Mouse (Mus musculus): ENCODE results near the gene Nbea. TPM values are rescaled to one million over a fixed set of nuclear protein-coding genes. Genes with fewer than 3 reads are reported as not detected.

Gene Nbea
- polyA plus RNA-seq, 1 experiment from 2014 or later: 13.9 TPM

DNA sequence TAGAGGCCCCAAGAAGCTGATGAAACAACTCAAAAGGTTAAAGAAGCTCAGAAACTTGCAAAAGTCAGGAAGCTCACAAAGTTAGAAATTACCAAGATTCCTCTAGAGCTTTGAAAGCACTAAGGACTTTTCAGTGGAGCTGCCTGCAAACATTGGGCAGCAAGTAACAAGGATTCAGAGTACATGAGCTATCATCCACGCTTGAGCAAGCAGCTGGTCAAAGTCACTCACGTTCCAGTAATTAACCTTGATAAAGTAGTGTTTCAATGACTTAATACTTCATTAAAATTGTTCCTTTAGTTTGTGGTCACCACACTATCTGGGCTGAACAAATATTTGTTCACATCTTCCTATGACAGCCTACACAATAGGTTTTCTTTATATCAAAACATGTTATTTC is 75.4 kb downstream of the Nbea start:
- H3K4me3 ChIP-seq: no peak overlapping the region
- H3K36me3 ChIP-seq: no peaks in the 10 kb centered on the region
- WGBS: 89% methylated on average over 2 of the region's 2 CpGs
- H3K9me3 ChIP-seq: no peaks in the 10 kb centered on the region
- no peak for DNase-seq (ENCODE audit: low spot score)
- H3K27me3 ChIP-seq (ENCODE audit: insufficient read depth, poor library complexity, severe bottlenecking): no peaks in the 10 kb centered on the region
- no peak overlapping the region for H3K27ac ChIP-seq
- no peaks in the 10 kb centered on the region for H3K4me1 ChIP-seq (replicated peaks)

GRCm38 (mm10) chr3:56097105-56097504 is 86.4 kb downstream of the Nbea start:
- H3K9me3 ChIP-seq: no peaks in the 10 kb centered on the region
- WGBS: 15% methylated on average over 5 of the region's 5 CpGs
- no peaks in the 10 kb centered on the region for H3K36me3 ChIP-seq
- H3K27ac ChIP-seq: peak overlapping the region; percentile 57
- H3K4me1 ChIP-seq (replicated peaks): peaks cover 19% of the 10 kb centered on the region
- peak; percentile 4 for DNase-seq (ENCODE audit: low spot score)
- H3K4me3 ChIP-seq: 0 out of 2 replicates have a peak overlapping the region, but pooled peaks have one; percentile 20
- H3K27me3 ChIP-seq (ENCODE audit: insufficient read depth, poor library complexity, severe bottlenecking): no peaks in the 10 kb centered on the region

DNA sequence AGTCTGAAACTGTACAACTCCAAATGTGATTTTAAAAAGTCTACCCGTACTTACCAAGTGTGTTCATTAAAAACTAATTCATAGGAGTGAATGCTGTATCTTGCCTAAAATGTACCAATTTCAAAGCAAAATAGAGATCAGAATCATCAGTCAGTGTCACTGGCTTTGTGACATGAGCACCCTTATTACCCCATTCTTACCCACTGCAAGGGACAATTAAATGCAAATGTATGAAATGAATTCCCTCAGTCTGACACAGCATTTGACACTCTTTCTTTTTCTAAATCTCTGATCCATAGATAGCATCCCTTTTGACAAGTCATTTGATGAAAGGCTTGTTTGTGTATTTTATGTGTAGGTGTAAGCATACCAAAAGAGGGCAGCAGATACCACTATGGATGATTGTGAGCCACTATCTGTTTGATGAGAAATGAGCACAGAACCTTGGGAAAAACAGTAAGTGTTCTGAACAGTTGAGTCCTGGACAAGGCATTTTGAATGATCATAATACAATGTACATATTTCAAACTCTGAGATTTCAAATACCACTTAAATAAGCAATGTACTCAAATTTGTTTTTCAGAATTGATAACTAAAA is 104.4 kb downstream of the Nbea start:
- H3K4me1 ChIP-seq (replicated peaks): no peaks in the 10 kb centered on the region
- no peaks in the 10 kb centered on the region for H3K9me3 ChIP-seq
- H3K4me3 ChIP-seq: no peak overlapping the region
- DNase-seq (ENCODE audit: low spot score): no peak
- H3K27ac ChIP-seq: no peak overlapping the region
- 0 out of 2 replicates have a peak, but pooled peaks cover 3% of the 10 kb centered on the region for H3K36me3 ChIP-seq
- no peaks in the 10 kb centered on the region for H3K27me3 ChIP-seq (ENCODE audit: insufficient read depth, poor library complexity, severe bottlenecking)
- 91% methylated on average over 1 of the region's 1 CpGs for WGBS

- H3K36me3 ChIP-seq: peaks cover 14% of the 10 kb centered on the region; the same call in 1 of the 2 replicates
- no peaks in the 10 kb centered on the region for H3K27me3 ChIP-seq (ENCODE audit: insufficient read depth, poor library complexity, severe bottlenecking)
- DNase-seq (ENCODE audit: low spot score): no peak
- no peaks in the 10 kb centered on the region for H3K4me1 ChIP-seq (replicated peaks)
- H3K9me3 ChIP-seq: no peaks in the 10 kb centered on the region
- H3K4me3 ChIP-seq: no peak overlapping the region
- 94% methylated on average over 6 of the region's 6 CpGs for WGBS
- no peak overlapping the region for H3K27ac ChIP-seq
Measured at GRCm38 (mm10) chr3:56067849-56068248, 115.7 kb downstream of the Nbea start.

GRCm38 (mm10) chr3:56066360-56067040 is 117.0 kb downstream of the Nbea start:
- no peaks in the 10 kb centered on the region for H3K9me3 ChIP-seq
- no peak overlapping the region for H3K27ac ChIP-seq
- H3K4me3 ChIP-seq: no peak overlapping the region
- DNase-seq (ENCODE audit: low spot score): no peak
- H3K27me3 ChIP-seq (ENCODE audit: insufficient read depth, poor library complexity, severe bottlenecking): no peaks in the 10 kb centered on the region
- peaks cover 14% of the 10 kb centered on the region; the same call in 1 of the 2 replicates for H3K36me3 ChIP-seq
- no peaks in the 10 kb centered on the region for H3K4me1 ChIP-seq (replicated peaks)
- WGBS: 90% methylated on average over 1 of the region's 1 CpGs

DNA sequence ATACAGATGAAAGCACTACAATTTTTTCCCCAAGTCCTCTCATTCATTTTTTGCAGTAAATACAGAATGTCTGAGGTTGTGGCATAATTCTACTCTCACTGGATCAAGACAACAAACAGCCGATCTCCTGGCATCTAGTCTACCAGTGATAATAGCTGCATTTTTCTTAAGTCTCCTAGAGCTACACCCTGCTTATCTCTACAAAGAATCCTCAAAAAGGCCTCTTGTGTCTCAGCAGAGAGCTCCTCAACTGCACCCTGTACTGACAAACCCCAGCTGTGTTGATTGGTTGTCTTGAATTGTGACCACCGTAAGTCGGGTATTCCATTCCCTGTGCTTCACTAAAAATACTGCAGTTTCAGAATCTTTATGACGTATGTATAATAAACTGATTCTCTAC is 118.3 kb downstream of the Nbea start:
- 91% methylated on average over 4 of the region's 4 CpGs for WGBS
- Histone ChIP-seq H3K36me3 (peaks cover 14% of the 10 kb centered on the region; the same call in 1 of the 2 replicates), H3K4me3 (no peak overlapping the region), H3K9me3 (no peaks in the 10 kb centered on the region), H3K4me1 (replicated peaks) (no peaks in the 10 kb centered on the region), H3K27ac (no peak overlapping the region), H3K27me3 (ENCODE audit: insufficient read depth, poor library complexity, severe bottlenecking) (no peaks in the 10 kb centered on the region)
- DNase-seq (ENCODE audit: low spot score): no peak

DNA sequence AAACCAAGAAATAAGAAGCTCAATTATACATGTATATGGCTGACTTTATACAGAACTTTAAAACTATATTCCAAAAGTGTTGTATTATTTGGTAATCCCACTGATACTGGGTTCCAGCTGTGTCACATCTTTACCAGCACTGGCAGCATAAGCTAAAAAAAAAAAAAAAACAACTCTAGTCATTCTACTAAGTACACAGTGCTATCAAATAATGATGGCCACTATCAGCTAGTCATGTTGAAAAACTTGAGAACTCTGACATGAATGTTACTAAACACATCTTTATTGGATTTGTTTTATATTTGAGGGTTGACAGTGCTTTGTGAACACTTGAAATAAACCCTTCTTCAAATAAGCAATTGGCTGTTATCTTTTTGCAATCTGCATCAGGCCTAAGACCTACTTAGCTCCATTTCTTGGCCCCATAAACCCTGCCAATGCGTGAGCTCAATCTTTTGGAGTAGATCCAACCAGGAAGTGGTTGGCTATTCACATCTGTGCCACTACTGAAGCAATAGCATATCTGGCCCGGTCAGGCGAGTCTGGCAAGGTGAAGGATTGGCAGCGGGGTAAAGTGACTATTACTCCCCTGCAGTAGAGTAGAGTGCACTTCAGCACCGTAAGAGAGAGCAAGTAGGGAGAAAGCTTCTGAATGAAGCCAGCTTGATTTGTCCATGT is 137.7 kb downstream of the Nbea start:
- WGBS: 95% methylated on average over 5 of the region's 5 CpGs
- Histone ChIP-seq H3K4me3 (no peak overlapping the region), H3K4me1 (replicated peaks) (no peaks in the 10 kb centered on the region), H3K27ac (no peak overlapping the region), H3K27me3 (ENCODE audit: insufficient read depth, poor library complexity, severe bottlenecking) (no peaks in the 10 kb centered on the region), H3K9me3 (no peaks in the 10 kb centered on the region), H3K36me3 (peaks cover 4% of the 10 kb centered on the region; the same call in 1 of the 2 replicates)
- DNase-seq (ENCODE audit: low spot score): no peak

DNA sequence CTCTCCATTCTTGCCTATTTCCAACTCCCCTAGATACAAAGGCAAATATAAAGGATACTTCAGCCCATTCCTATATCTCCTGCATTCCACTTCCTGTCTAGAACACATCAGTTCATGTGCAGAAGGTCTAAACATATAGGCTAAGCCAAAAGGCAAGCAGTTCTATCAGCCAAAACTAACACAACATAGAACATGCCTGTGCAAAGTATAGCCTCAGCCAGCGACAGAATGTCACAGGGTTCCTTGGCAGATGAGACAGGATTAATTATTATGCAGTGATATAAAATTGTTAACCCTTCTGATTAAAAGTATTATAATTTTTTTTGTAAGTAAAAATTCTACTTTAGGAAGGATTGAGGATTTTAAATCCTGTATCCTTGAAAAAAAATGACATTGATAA is 140.4 kb downstream of the Nbea start:
- no peak overlapping the region for H3K4me3 ChIP-seq
- WGBS: 89% methylated on average over 1 of the region's 1 CpGs
- no peaks in the 10 kb centered on the region for H3K9me3 ChIP-seq
- H3K27me3 ChIP-seq (ENCODE audit: insufficient read depth, poor library complexity, severe bottlenecking): no peaks in the 10 kb centered on the region
- H3K4me1 ChIP-seq (replicated peaks): no peaks in the 10 kb centered on the region
- no peak overlapping the region for H3K27ac ChIP-seq
- H3K36me3 ChIP-seq: peaks cover 4% of the 10 kb centered on the region; the same call in 1 of the 2 replicates
- DNase-seq (ENCODE audit: low spot score): no peak

- 90% methylated on average over 1 of the region's 1 CpGs for WGBS
- no peak for DNase-seq (ENCODE audit: low spot score)
- Histone ChIP-seq H3K4me1 (replicated peaks) (no peaks in the 10 kb centered on the region), H3K9me3 (no peaks in the 10 kb centered on the region), H3K4me3 (no peak overlapping the region), H3K27ac (no peak overlapping the region), H3K27me3 (ENCODE audit: insufficient read depth, poor library complexity, severe bottlenecking) (no peaks in the 10 kb centered on the region), H3K36me3 (no peaks in the 10 kb centered on the region)
Measured at GRCm38 (mm10) chr3:56039494-56039893, 144.0 kb downstream of the Nbea start.

GRCm38 (mm10) chr3:56034596-56034995 is 148.9 kb downstream of the Nbea start:
- Histone ChIP-seq H3K4me1 (replicated peaks) (no peaks in the 10 kb centered on the region), H3K27me3 (ENCODE audit: insufficient read depth, poor library complexity, severe bottlenecking) (no peaks in the 10 kb centered on the region), H3K27ac (no peak overlapping the region), H3K4me3 (no peak overlapping the region), H3K9me3 (no peaks in the 10 kb centered on the region), H3K36me3 (peaks cover 10% of the 10 kb centered on the region; the same call in 1 of the 2 replicates)
- 93% methylated on average over 3 of the region's 3 CpGs for whole genome bisulfite sequencing
- no peak for DNase-seq (ENCODE audit: low spot score)

DNA sequence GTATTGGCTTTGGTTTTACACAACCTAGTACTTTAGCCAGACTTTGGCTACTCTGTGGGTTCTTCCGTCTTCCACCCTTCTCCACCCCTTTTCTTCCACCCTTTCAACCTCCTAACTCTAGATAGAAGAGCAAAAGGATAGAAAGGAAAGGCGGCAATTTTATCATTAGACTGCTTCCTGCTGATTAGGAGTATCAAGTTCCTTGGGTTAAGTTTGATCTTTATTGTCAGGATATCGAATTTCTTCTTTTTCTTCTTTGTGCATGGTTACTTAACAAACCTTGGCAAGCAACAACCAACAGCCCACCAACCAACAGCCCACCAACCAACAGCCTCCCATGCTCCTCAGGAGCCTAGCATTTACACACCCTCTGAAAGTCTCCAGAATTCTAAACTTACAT is 165.0 kb downstream of the Nbea start:
- no peak overlapping the region for H3K4me3 ChIP-seq
- no peaks in the 10 kb centered on the region for H3K4me1 ChIP-seq (replicated peaks)
- no peak overlapping the region for H3K27ac ChIP-seq
- no peaks in the 10 kb centered on the region for H3K27me3 ChIP-seq (ENCODE audit: insufficient read depth, poor library complexity, severe bottlenecking)
- WGBS: 93% methylated on average over 3 of the region's 3 CpGs
- no peaks in the 10 kb centered on the region for H3K9me3 ChIP-seq
- peaks cover 17% of the 10 kb centered on the region for H3K36me3 ChIP-seq
- DNase-seq (ENCODE audit: low spot score): no peak

DNA sequence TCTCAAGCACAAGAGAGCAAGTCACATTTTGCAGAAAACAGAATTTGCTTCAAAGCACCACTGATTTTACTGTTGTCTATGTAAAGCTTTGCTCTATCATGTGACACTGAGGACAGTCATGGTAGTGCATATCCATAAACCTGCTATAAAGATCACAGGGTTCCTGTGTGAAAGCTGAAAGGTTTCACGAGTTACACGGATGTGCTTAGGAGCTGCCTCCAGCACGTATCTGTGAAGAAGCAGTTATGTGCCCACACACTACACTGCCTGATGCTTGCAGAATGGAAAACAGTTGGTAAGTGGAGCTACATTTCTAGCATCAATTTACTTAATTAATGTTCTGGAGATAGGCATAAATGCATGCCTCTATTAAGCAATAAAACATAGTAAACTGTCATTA is 172.4 kb downstream of the Nbea start:
- DNase-seq (ENCODE audit: low spot score): no peak
- Histone ChIP-seq H3K27ac (no peak overlapping the region), H3K4me3 (no peak overlapping the region), H3K4me1 (replicated peaks) (no peaks in the 10 kb centered on the region), H3K9me3 (no peaks in the 10 kb centered on the region), H3K27me3 (ENCODE audit: insufficient read depth, poor library complexity, severe bottlenecking) (no peaks in the 10 kb centered on the region), H3K36me3 (peaks cover 11% of the 10 kb centered on the region)
- 89% methylated on average over 3 of the region's 3 CpGs for WGBS

- Histone ChIP-seq H3K9me3 (no peaks in the 10 kb centered on the region), H3K36me3 (peaks cover 30% of the 10 kb centered on the region), H3K4me1 (replicated peaks) (no peaks in the 10 kb centered on the region), H3K4me3 (no peak overlapping the region), H3K27me3 (ENCODE audit: insufficient read depth, poor library complexity, severe bottlenecking) (no peaks in the 10 kb centered on the region), H3K27ac (no peak overlapping the region)
- 33% methylated on average over 2 of the region's 2 CpGs for WGBS
- peak; percentile 34 for DNase-seq (ENCODE audit: low spot score)
Measured at GRCm38 (mm10) chr3:56007991-56008390, 175.5 kb downstream of the Nbea start.

All from hindbrain, embryonic 10.5 days (tissue).